Comparison of ENCODE assay signal across 22 mouse cellular contexts in genomic region chr2:34804815-34805214, GRCm38 (mm10). TPM values are rescaled to one million over a fixed set of nuclear protein-coding genes. Genes with fewer than 3 reads are reported as not detected.
A peak's percentile ranks its signal among the peaks of the same experiment; 100 is the strongest.
DNase-seq lines count a peak whose midpoint lies in the region; ATAC-seq and TF ChIP-seq lines count a peak whose summit lies in the region.
"Had no signal": no experiment of that assay in that cellular context is flagged by ENCODE, and none has a peak within 500 bp of the region (broad histone marks: within the 10 kb centered on the region; RNA-seq: fewer than 3 reads in every experiment).

No protein-coding gene starts in this region.

- no peak for TF ChIP-seq EP300 in heart, adult 2 months (IDR thresholded peaks at IDR 0.05; ENCODE audit: insufficient read depth, low read depth, low read length)

- no peak for DNase-seq in heart, adult 2 months
- DNase-seq in kidney, postnatal 25 days, result peak; percentile 51 to 54
- DNase-seq in thymus, postnatal 14 days, result no peak
- no peak for DNase-seq in left cerebral cortex, postnatal 25 days (ENCODE audit: low spot score in 2 of 2)
- DNase-seq: adrenal gland, postnatal 36 days; cerebellum, adult 18-20 months; forebrain, postnatal 0 days; gastrocnemius, postnatal 14 days; lung, postnatal 4 days; midbrain, embryonic 14.5 days; thymus, postnatal 36 days had no signal

- no peaks in the 10 kb centered on the region for H3K27me3 ChIP-seq in heart, adult 2 months (ENCODE audit: control insufficient read depth, insufficient read depth, low read length)
- no peaks in the 10 kb centered on the region for H3K27me3 ChIP-seq in heart, embryonic 12.5 days (replicated peaks)
- H3K27me3 ChIP-seq in kidney, embryonic 16.5 days (ENCODE audit: insufficient read depth, low read length), result no peaks in the 10 kb centered on the region
- H3K27me3 ChIP-seq in liver, embryonic 12.5 days (replicated peaks), result no peaks in the 10 kb centered on the region
- H3K27me3 ChIP-seq: embryonic facial prominence, embryonic 15.5 days; limb, embryonic 15.5 days had no signal

- 22% methylated on average over 1 of the region's 1 CpGs for WGBS in heart, adult 2 months
- 53% methylated on average over 1 of the region's 1 CpGs for WGBS in heart, embryonic 12.5 days
- WGBS in kidney, embryonic 16.5 days, result 63% methylated on average over 1 of the region's 1 CpGs
- 46% methylated on average over 1 of the region's 1 CpGs for WGBS in liver, embryonic 12.5 days (ENCODE audit: insufficient replicate concordance)

- peak overlapping the region; percentile 38 for H3K27ac ChIP-seq in heart, adult 2 months
- H3K27ac ChIP-seq in heart, embryonic 12.5 days (ENCODE audit: poor library complexity, severe bottlenecking), result no peak overlapping the region
- H3K27ac ChIP-seq in kidney, embryonic 16.5 days (ENCODE audit: low read length), result no peak overlapping the region
- peak overlapping the region; percentile 91 for H3K27ac ChIP-seq in liver, embryonic 12.5 days
- H3K27ac ChIP-seq: embryonic facial prominence, embryonic 15.5 days; hindbrain, embryonic 10.5 days; limb, embryonic 15.5 days had no signal

- intact Hi-C loops in heart, adult 2 months (cut with DNase I), result loop anchor here (5.0 kb wide), 1 partner anchor 67 kb away; the partner anchor contains the start of genes Cutal and Psmd5
- intact Hi-C loops in left cerebral cortex, postnatal 25 days (cut with DNase I), result no loop called here

- H3K4me3 ChIP-seq in heart, adult 2 months, result no peak overlapping the region
- no peak overlapping the region for H3K4me3 ChIP-seq in heart, embryonic 12.5 days
- H3K4me3 ChIP-seq in kidney, embryonic 16.5 days (ENCODE audit: low read length), result no peak overlapping the region
- H3K4me3 ChIP-seq in liver, embryonic 12.5 days, result peak overlapping the region; percentile 78
- H3K4me3 ChIP-seq: embryonic facial prominence, embryonic 15.5 days; hindbrain, embryonic 10.5 days; limb, embryonic 15.5 days had no signal

- no peak overlapping the region for H3K9ac ChIP-seq in heart, adult 2 months (ENCODE audit: low read depth, low read length)
- H3K9ac ChIP-seq in heart, embryonic 12.5 days, result no peak overlapping the region
- no peak overlapping the region for H3K9ac ChIP-seq in kidney, embryonic 16.5 days (replicated peaks; ENCODE audit: low read length)
- H3K9ac ChIP-seq in liver, embryonic 12.5 days, result peak overlapping the region; percentile 49
- H3K9ac ChIP-seq: embryonic facial prominence, embryonic 15.5 days; forebrain, postnatal 0 days; limb, embryonic 15.5 days had no signal

- H3K9me3 ChIP-seq in heart, embryonic 12.5 days (replicated peaks), result no peaks in the 10 kb centered on the region
- no peaks in the 10 kb centered on the region for H3K9me3 ChIP-seq in kidney, embryonic 16.5 days (ENCODE audit: low read length)
- no peaks in the 10 kb centered on the region for H3K9me3 ChIP-seq in liver, embryonic 12.5 days (replicated peaks)
- H3K9me3 ChIP-seq: embryonic facial prominence, embryonic 15.5 days; G1E; hindbrain, embryonic 10.5 days; limb, embryonic 15.5 days had no signal

- peaks cover 9% of the 10 kb centered on the region for H3K79me2 ChIP-seq in heart, adult 2 months (replicated peaks; ENCODE audit: control insufficient read depth, insufficient read depth, low read length)

- TF ChIP-seq CTCF in heart, adult 2 months (IDR thresholded peaks at IDR 0.05), result no peak

- H3K4me2 ChIP-seq in heart, embryonic 12.5 days, result no peak overlapping the region
- no peak overlapping the region for H3K4me2 ChIP-seq in kidney, embryonic 16.5 days (replicated peaks; ENCODE audit: low read depth, low read length)
- peak overlapping the region; percentile 72 for H3K4me2 ChIP-seq in liver, embryonic 12.5 days
- H3K4me2 ChIP-seq: embryonic facial prominence, embryonic 15.5 days; limb, embryonic 15.5 days had no signal

- no peak for TF ChIP-seq POLR2A in heart, adult 2 months (IDR thresholded peaks at IDR 0.05; ENCODE audit: insufficient read depth, low read depth, low read length)

- ATAC-seq in heart, embryonic 12.5 days (ENCODE audit: insufficient number of reproducible peaks, low FRiP score), result no peak
- ATAC-seq in kidney, embryonic 16.5 days (ENCODE audit: low FRiP score, low TSS enrichment), result no peak
- peak; percentile 60 for ATAC-seq in liver, embryonic 12.5 days
- ATAC-seq: forebrain, postnatal 0 days; inflammation-experienced regulatory T-cells, adult 6 months had no signal

- peaks cover 47% of the 10 kb centered on the region for H3K36me3 ChIP-seq in heart, adult 2 months (ENCODE audit: control insufficient read depth, insufficient read depth, low read length)
- peaks cover 28% of the 10 kb centered on the region for H3K36me3 ChIP-seq in heart, embryonic 12.5 days
- peaks cover 11% of the 10 kb centered on the region; the same call in 1 of the 2 replicates for H3K36me3 ChIP-seq in kidney, embryonic 16.5 days (ENCODE audit: insufficient read depth, low read length)
- H3K36me3 ChIP-seq in liver, embryonic 12.5 days, result peaks cover 59% of the 10 kb centered on the region

- H3K4me1 ChIP-seq in heart, adult 2 months (ENCODE audit: control insufficient read depth, insufficient read depth, low read length), result peaks cover 12% of the 10 kb centered on the region
- peaks cover 18% of the 10 kb centered on the region for H3K4me1 ChIP-seq in heart, embryonic 12.5 days (replicated peaks)
- H3K4me1 ChIP-seq in kidney, embryonic 16.5 days (ENCODE audit: insufficient read depth, low read length), result peaks cover 24% of the 10 kb centered on the region
- H3K4me1 ChIP-seq in liver, embryonic 12.5 days, result peaks cover 80% of the 10 kb centered on the region

RNA-seq across cellular contexts. Expression of gene Rabepk, which starts 5.1 kb away (rescaled TPM):
- 10 to 100 TPM; 12.1 to 13.3 TPM for total RNA-seq in heart, adult 2 months (2021)
- 19.3 and 23.4 TPM in 2 replicates for polyA plus RNA-seq in heart, adult 2 months (2012; rRNA removed)
- polyA plus RNA-seq in heart, embryonic 12.5 days (2016; fragmentation: Nextera tagmentation; extraction: Ambion mirVana), result 26.0 and 26.1 TPM in 2 replicates
- 38.9 and 39.0 TPM in 2 replicates for polyA plus RNA-seq in kidney, embryonic 16.5 days (2015; fragmentation: Nextera tagmentation; extraction: Ambion mirVana)
- 32.5 and 33.2 TPM in 2 replicates for polyA plus RNA-seq in liver, embryonic 12.5 days (2016; fragmentation: Nextera tagmentation; extraction: Ambion mirVana)
- 10 to 100 TPM; 30.8 to 34.0 TPM for total RNA-seq in left cerebral cortex, postnatal 25 days (2021)

RNA-seq across cellular contexts. Expression of gene Fbxw2, which starts 21.3 kb away (rescaled TPM):
- 10 to 100 TPM; 40.2 to 45.3 TPM for total RNA-seq in heart, adult 2 months (2021)
- polyA plus RNA-seq in heart, adult 2 months (2012; rRNA removed), result 29.5 and 49.2 TPM in 2 replicates
- 60.1 and 66.9 TPM in 2 replicates for polyA plus RNA-seq in heart, embryonic 12.5 days (2016; fragmentation: Nextera tagmentation; extraction: Ambion mirVana)
- polyA plus RNA-seq in kidney, embryonic 16.5 days (2015; fragmentation: Nextera tagmentation; extraction: Ambion mirVana), result 81.7 and 82.0 TPM in 2 replicates
- polyA plus RNA-seq in liver, embryonic 12.5 days (2016; fragmentation: Nextera tagmentation; extraction: Ambion mirVana), result 68.6 and 71.9 TPM in 2 replicates
- 100 to 1,000 TPM in 1 of 2 experiments, 10 to 100 TPM in 1; 96.1 to 101 TPM for total RNA-seq in left cerebral cortex, postnatal 25 days (2021)

RNA-seq across cellular contexts. Expression of gene Gm34653, which starts 28.0 kb away (rescaled TPM):
- total RNA-seq in heart, adult 2 months (2021), result not detected
- polyA plus RNA-seq in heart, adult 2 months (2012; rRNA removed), result not detected in 2 replicates
- not detected in 2 replicates for polyA plus RNA-seq in heart, embryonic 12.5 days (2016; fragmentation: Nextera tagmentation; extraction: Ambion mirVana)
- polyA plus RNA-seq in kidney, embryonic 16.5 days (2015; fragmentation: Nextera tagmentation; extraction: Ambion mirVana), result 0.10 TPM in 1 of 2 replicates, not detected in the other
- 0.07 TPM in 2 replicates for polyA plus RNA-seq in liver, embryonic 12.5 days (2016; fragmentation: Nextera tagmentation; extraction: Ambion mirVana)
- not detected for total RNA-seq in left cerebral cortex, postnatal 25 days (2021)
- total RNA-seq: adrenal gland, postnatal 36 days had no signal
- polyA plus RNA-seq: G1E; hindbrain, embryonic 10.5 days; inflammation-experienced regulatory T-cells, adult 6 months; limb, embryonic 15.5 days; midbrain, embryonic 14.5 days; neural tube, embryonic 11.5 days; small intestine, adult 2 months; stomach, embryonic 16.5 days had no signal

RNA-seq across cellular contexts. Expression of gene Hspa5, which starts 33.0 kb away (rescaled TPM):
- 100 to 1,000 TPM; 752 to 818 TPM for total RNA-seq in heart, adult 2 months (2021)
- polyA plus RNA-seq in heart, adult 2 months (2012; rRNA removed), result 427 and 503 TPM in 2 replicates
- polyA plus RNA-seq in heart, embryonic 12.5 days (2016; fragmentation: Nextera tagmentation; extraction: Ambion mirVana), result 916 and 917 TPM in 2 replicates
- 983 and 1,090 TPM in 2 replicates for polyA plus RNA-seq in kidney, embryonic 16.5 days (2015; fragmentation: Nextera tagmentation; extraction: Ambion mirVana)
- 656 and 672 TPM in 2 replicates for polyA plus RNA-seq in liver, embryonic 12.5 days (2016; fragmentation: Nextera tagmentation; extraction: Ambion mirVana)
- total RNA-seq in left cerebral cortex, postnatal 25 days (2021), result 100 to 1,000 TPM; 394 to 427 TPM

RNA-seq across cellular contexts. Expression of gene Gapvd1, which starts 49.8 kb away (rescaled TPM):
- total RNA-seq in heart, adult 2 months (2021), result 10 to 100 TPM; 35.5 to 36.7 TPM
- 10.2 and 17.7 TPM in 2 replicates for polyA plus RNA-seq in heart, adult 2 months (2012; rRNA removed)
- polyA plus RNA-seq in heart, embryonic 12.5 days (2016; fragmentation: Nextera tagmentation; extraction: Ambion mirVana), result 78.5 and 81.3 TPM in 2 replicates
- 76.3 and 89.8 TPM in 2 replicates for polyA plus RNA-seq in kidney, embryonic 16.5 days (2015; fragmentation: Nextera tagmentation; extraction: Ambion mirVana)
- 87.3 and 93.7 TPM in 2 replicates for polyA plus RNA-seq in liver, embryonic 12.5 days (2016; fragmentation: Nextera tagmentation; extraction: Ambion mirVana)
- total RNA-seq in left cerebral cortex, postnatal 25 days (2021), result 100 to 1,000 TPM in 1 of 2 experiments, 10 to 100 TPM in 1; 97.4 to 101 TPM

Comparison
In these comparisons a context has a peak if more than half of its experiments do, and no peak if none do; other contexts are left out.
1. H3K27ac ChIP-seq: peak in heart, adult 2 months (single experiment) and liver, embryonic 12.5 days (single experiment); none in heart, embryonic 12.5 days (single experiment) and kidney, embryonic 16.5 days (single experiment).
2. DNase-seq: peak in kidney, postnatal 25 days (2 of 2); none in heart, adult 2 months (0 of 2), thymus, postnatal 14 days (single experiment) and left cerebral cortex, postnatal 25 days (0 of 2).